Mouse (Mus musculus) ovary, postnatal 10 days (tissue): ENCODE data around the gene Cdc42se1.

ENCODE experiments used
- DNase-seq: peaks from one replicate; pipeline ENCODE4 v3.0.0; 2022; ENCODE audit warnings: low spot score

Cdc42se1 gene

DNA sequence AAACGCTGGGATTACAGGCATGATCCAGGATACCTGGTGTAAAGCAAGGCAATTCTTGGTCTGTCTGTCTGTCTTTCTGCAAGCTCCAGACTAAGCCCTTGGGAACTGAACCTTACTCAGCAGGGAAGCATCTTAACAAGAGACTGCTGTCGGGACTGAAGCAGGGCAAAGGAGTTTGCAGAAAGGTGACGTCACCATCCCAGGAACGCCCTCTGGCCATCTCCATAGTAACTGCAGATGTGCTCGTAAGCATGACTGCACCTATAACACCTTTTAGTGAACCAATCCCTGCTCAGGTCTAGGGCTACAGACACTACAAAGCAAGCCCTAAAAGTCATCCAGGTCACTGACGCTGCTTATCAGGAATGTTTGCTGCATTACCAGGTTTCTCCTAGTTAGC lies 4.2 kb upstream of the Cdc42se1 start:
- DNase-seq, result no peak

- DNase-seq, result no peak
Observed at GRCm38 (mm10) chr3:95227214-95227613, 1.3 kb upstream of the Cdc42se1 start.

GRCm38 (mm10) chr3:95228894-95229780 lies 605 bp downstream of the Cdc42se1 start:
- DNase-seq, result no peak

DNA sequence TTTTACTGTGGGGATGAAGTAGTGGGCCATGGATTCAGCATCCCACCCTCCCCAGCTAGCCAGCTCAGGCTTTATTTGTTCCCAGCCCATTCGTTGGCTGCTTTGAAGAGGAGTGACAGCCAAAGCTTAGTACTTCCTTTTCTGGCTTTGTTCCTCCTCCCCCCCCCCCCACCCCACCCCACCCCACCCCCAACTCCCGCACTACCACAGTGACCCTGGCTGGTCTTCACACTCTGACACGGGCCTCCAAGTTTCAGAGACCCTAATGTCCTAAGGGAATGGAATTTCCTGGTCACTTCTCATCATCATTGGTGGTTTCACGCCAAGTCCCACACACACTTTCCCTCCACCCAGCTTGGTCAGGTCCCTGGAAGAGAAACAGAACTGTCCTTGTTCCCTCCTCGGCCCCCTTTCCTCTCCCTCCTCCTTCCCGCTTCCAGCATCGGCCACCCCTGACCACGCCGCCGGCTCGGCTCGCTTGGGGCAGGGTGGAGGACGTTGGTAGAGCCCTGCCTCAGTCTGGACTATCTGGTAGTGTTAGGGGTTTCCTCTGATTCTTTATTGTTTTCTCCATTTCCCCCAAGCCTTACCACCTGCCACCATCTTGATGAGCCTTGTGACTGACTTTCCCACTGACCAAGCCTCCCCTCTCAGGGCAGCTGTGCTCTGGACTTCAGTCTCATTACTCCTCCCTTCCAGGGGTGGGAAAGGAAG lies 1.4 kb downstream of the Cdc42se1 start:
- DNase-seq, result no peak

GRCm38 (mm10) chr3:95230495-95231297 lies 2.2 kb downstream of the Cdc42se1 start:
- DNase-seq, result no peak

- DNase-seq, result no peak
Observed at GRCm38 (mm10) chr3:95231298-95232221, 3.0 kb downstream of the Cdc42se1 start, which contains the start of gene Mllt11. Gene Mllt11, minus strand, starts transcription at chr3:95232171.

DNA sequence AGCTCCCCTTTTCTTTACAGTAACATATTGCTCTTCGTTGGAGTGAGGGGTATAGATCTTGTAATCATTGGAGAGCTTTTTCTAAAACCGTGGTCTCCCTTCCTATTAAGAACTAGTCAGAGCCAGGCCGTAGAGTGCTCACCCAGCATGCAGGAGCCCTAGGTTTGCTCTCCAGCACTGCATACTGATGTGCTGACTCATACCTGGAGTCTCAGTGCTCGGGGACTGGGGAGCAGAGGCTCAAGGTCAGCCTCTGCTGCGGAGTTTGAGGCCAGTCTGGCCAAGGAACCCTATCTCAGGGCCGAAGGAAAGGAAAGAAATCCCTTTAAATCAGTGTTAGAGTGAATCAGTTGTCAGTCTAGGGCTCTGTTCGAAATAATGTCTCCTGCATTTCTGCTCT lies 4.2 kb downstream of the Cdc42se1 start:
- DNase-seq, result no peak

DNA sequence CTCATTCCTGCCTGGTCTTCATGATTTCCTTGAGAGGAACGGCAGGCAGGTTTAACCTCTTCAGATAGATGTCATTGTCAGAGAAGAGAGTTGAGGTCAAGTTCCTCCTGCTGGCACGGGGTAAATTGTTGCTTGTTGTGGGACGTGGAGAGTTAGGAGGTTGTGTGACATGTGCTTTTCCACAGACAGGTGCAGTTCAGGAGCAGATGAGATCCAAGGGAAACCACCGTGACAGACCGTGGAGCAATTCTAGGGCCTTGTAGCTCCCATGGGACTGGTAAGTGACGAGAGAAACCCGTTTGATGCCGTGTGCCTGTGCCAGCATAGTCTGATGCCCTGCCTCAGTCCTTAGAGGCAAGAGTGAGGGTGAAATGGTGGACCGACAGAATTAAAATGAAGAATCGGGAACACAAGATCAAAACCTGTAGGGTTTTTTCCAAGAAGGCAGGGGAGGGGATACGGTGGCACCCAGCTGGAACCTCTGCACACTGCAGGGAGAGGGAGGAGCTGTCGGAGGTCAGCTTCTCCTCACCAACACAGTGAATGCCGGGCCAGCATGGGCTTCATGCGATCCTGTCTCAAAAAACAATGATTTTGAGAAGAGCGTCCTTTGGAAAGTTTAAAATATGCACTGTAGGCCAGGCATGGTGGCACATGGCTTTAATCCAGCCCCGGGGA lies 4.9 kb downstream of the Cdc42se1 start:
- no peak for DNase-seq

- no peak for DNase-seq
Observed at GRCm38 (mm10) chr3:95235386-95236301, 7.1 kb downstream of the Cdc42se1 start.

GRCm38 (mm10) chr3:95237541-95238099 lies 9.1 kb downstream of the Cdc42se1 start:
- DNase-seq, result no peak

GRCm38 (mm10) chr3:95239022-95239421 lies 10.5 kb downstream of the Cdc42se1 start:
- DNase-seq, result no peak

DNA sequence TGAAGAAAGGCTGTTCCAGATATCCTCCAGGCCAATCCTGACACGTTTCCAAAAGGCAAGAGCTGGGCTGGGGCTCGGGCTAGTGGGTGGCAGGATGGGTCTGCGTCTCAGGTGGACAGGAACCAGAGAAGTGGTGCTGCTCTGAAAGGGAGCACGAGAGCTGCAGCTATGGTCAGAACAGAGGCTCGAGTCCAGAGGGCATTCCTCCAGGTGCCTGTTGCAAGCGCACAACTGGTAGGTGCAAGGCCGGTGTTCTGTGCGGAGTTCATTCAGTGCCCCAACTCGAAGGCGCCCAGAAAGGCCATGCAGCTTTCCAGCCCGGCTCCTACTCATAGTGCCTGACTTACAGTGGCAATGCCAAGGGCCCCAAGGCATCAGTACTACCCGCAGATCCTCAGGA lies 11.4 kb downstream of the Cdc42se1 start:
- no peak for DNase-seq

DNA sequence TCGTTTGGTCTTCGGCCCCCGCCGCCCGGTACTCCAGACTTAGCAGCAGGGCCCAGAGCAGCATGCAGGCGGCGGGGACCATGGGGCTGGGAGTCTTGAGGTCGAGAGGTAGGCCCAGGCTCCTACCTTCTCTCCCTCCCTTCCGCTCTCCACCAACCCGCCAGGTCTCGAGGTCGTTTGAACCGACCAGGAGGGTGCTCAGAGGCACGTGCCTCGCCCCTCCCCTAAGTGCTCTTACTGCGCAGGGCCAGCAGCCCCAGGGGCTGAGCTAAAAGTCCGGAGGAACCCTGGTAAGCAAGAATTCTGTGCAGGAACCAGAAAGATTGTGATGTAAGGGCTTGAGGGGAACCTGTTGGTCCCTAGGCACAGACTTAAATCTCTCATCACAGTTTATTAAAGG lies 12.4 kb downstream of the Cdc42se1 start:
- DNase-seq, result no peak

- no peak for DNase-seq
Observed at GRCm38 (mm10) chr3:95241498-95241897, 13.0 kb downstream of the Cdc42se1 start, which contains the start of gene Gm128. Gene Gm128, minus strand, starts transcription at chr3:95241598.

- no peak for DNase-seq
Observed at GRCm38 (mm10) chr3:95243086-95243485, 14.6 kb downstream of the Cdc42se1 start.

- no peak for DNase-seq
Observed at GRCm38 (mm10) chr3:95246465-95247231, 18.1 kb downstream of the Cdc42se1 start.

GRCm38 (mm10) chr3:95247660-95248336 lies 19.3 kb downstream of the Cdc42se1 start:
- DNase-seq, result no peak

DNA sequence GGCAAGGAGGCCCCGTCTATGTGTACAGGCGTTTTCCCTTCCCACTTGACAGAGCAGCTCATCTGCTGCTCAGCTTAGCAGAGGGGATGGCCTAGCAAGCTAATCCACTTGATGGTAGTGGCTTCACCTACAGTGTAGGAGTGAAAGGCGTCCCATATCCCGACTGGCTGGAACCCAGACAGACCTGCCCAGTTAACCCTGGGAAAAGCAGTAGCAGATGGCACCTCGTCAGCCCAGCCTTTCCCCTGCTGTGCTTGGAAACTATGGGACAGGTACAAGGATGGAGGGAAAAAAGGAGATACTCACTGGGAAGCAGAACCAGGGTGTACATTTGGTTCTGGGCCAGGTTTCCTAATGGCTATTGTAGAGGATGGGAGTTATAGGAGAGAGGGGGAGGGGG lies 21.8 kb downstream of the Cdc42se1 start:
- no peak for DNase-seq
